Mouse (Mus musculus): ENCODE data around the gene Ccdc22. TPM values are rescaled to one million over a fixed set of nuclear protein-coding genes. Genes with fewer than 3 reads are reported as not detected.

Ccdc22 gene
- 38.4 TPM for polyA plus RNA-seq (2021)

- in situ Hi-C loops (cut with MboI; ENCODE audit: low pct_unique_long_range_greater_than_20kb), result no loop called here
- ATAC-seq, result peak; percentile 44
These were observed at the start of gene Ccdc22 for GRCm38 (mm10) chrX:7604879-7605574. Gene Ccdc22, minus strand, starts transcription at chrX:7605517.

GRCm38 (mm10) chrX:7648671-7649304, 43.5 kb upstream of the Ccdc22 start:
- CTCF ChIA-PET, result no interaction called here
- no peak for TF ChIP-seq CTCF (IDR thresholded peaks at IDR 0.05)
- DNase-seq (ENCODE audit: low read depth, low spot score), result peak; percentile 74
- H3K27me3 ChIP-seq, result peaks cover 4% of the 10 kb centered on the region
- peak; percentile 95 for ATAC-seq
- in situ Hi-C loops (cut with MboI; ENCODE audit: low pct_unique_long_range_greater_than_20kb), result loop anchor here (5.0 to 25.0 kb wide), 4 partner anchors 176 to 1386 kb away; no protein-coding TSS in a partner anchor
- POLR2A ChIA-PET, result interaction anchor here (0.7 kb wide), 1 partner anchor 94 kb away, joined by 3 read pairs; no protein-coding TSS in a partner anchor

More at GRCm38 (mm10) chrX:7604879-7605574, at the start of gene Ccdc22:
- H3K27me3 ChIP-seq, result peaks cover 17% of the 10 kb centered on the region
- TF ChIP-seq CTCF (IDR thresholded peaks at IDR 0.05), result no peak
- CTCF ChIA-PET, result no interaction called here
- peak; percentile 4 for DNase-seq (ENCODE audit: low read depth, low spot score)
- POLR2A ChIA-PET, result no interaction called here

GRCm38 (mm10) chrX:7645349-7645748, 40.0 kb upstream of the Ccdc22 start:
- no peak for ATAC-seq
- ChIA-PET POLR2A (no interaction called here), CTCF (interaction anchor here (0.6 to 2.7 kb wide), 3 partner anchors 8 to 223 kb away, joined by 3 to 14 read pairs (median 5); no protein-coding TSS in a partner anchor)
- no peak for TF ChIP-seq CTCF (IDR thresholded peaks at IDR 0.05)
- in situ Hi-C loops (cut with MboI; ENCODE audit: low pct_unique_long_range_greater_than_20kb), result loop anchor here (5.0 to 25.0 kb wide), 4 partner anchors 173 to 1383 kb away; no protein-coding TSS in a partner anchor
- no peak for DNase-seq (ENCODE audit: low read depth, low spot score)
- peaks cover 9% of the 10 kb centered on the region for H3K27me3 ChIP-seq

GRCm38 (mm10) chrX:7640785-7641184, 35.5 kb upstream of the Ccdc22 start:
- ChIA-PET CTCF (interaction anchor here (1.5 kb wide), 1 partner anchor 319 kb away, joined by 3 read pairs; no protein-coding TSS in a partner anchor), POLR2A (no interaction called here)
- peaks cover 8% of the 10 kb centered on the region for H3K27me3 ChIP-seq
- DNase-seq (ENCODE audit: low read depth, low spot score), result no peak
- no peak for TF ChIP-seq CTCF (IDR thresholded peaks at IDR 0.05)
- in situ Hi-C loops (cut with MboI; ENCODE audit: low pct_unique_long_range_greater_than_20kb), result loop anchor here (25.0 kb wide), 1 partner anchor 1378 kb away; no protein-coding TSS in a partner anchor
- no peak for ATAC-seq

GRCm38 (mm10) chrX:7639536-7640325, 34.4 kb upstream of the Ccdc22 start:
- no peak for DNase-seq (ENCODE audit: low read depth, low spot score)
- in situ Hi-C loops (cut with MboI; ENCODE audit: low pct_unique_long_range_greater_than_20kb), result loop anchor here (25.0 kb wide), 1 partner anchor 1377 kb away; no protein-coding TSS in a partner anchor
- CTCF ChIA-PET, result no interaction called here
- POLR2A ChIA-PET, result no interaction called here
- no peak for ATAC-seq
- TF ChIP-seq CTCF (IDR thresholded peaks at IDR 0.05), result no peak
- peaks cover 19% of the 10 kb centered on the region for H3K27me3 ChIP-seq

GRCm38 (mm10) chrX:7638401-7639091, 33.2 kb upstream of the Ccdc22 start, which contains the start of gene Syp:
Gene Syp, plus strand, starts transcription at chrX:7638471.
- DNase-seq (ENCODE audit: low read depth, low spot score), result no peak
- no peak for TF ChIP-seq CTCF (IDR thresholded peaks at IDR 0.05)
- CTCF ChIA-PET, result no interaction called here
- POLR2A ChIA-PET, result interaction anchor here (0.5 kb wide), 1 partner anchor 296 kb away, joined by 3 read pairs; no protein-coding TSS in a partner anchor
- ATAC-seq, result peak; percentile 33
- in situ Hi-C loops (cut with MboI; ENCODE audit: low pct_unique_long_range_greater_than_20kb), result loop anchor here (25.0 kb wide), 1 partner anchor 1376 kb away; no protein-coding TSS in a partner anchor
- peaks cover 22% of the 10 kb centered on the region for H3K27me3 ChIP-seq

- CTCF ChIA-PET, result no interaction called here
- in situ Hi-C loops (cut with MboI; ENCODE audit: low pct_unique_long_range_greater_than_20kb), result loop anchor here (25.0 kb wide), 1 partner anchor 1373 kb away; no protein-coding TSS in a partner anchor
- peaks cover 31% of the 10 kb centered on the region for H3K27me3 ChIP-seq
- POLR2A ChIA-PET, result no interaction called here
- ATAC-seq (no peak), DNase-seq (ENCODE audit: low read depth, low spot score) (no peak)
- no peak for TF ChIP-seq CTCF (IDR thresholded peaks at IDR 0.05)
These were observed 29.8 kb upstream of the Ccdc22 start for GRCm38 (mm10) chrX:7635101-7635500.

GRCm38 (mm10) chrX:7632560-7632959, 27.2 kb upstream of the Ccdc22 start:
- no peak for TF ChIP-seq CTCF (IDR thresholded peaks at IDR 0.05)
- DNase-seq (ENCODE audit: low read depth, low spot score) (no peak), ATAC-seq (no peak)
- in situ Hi-C loops (cut with MboI; ENCODE audit: low pct_unique_long_range_greater_than_20kb), result loop anchor here (25.0 kb wide), 1 partner anchor 1370 kb away; no protein-coding TSS in a partner anchor
- H3K27me3 ChIP-seq, result peaks cover 44% of the 10 kb centered on the region
- CTCF ChIA-PET, result no interaction called here
- POLR2A ChIA-PET, result no interaction called here

GRCm38 (mm10) chrX:7617889-7618551, 12.7 kb upstream of the Ccdc22 start:
- DNase-seq (ENCODE audit: low read depth, low spot score) (no peak), ATAC-seq (no peak)
- H3K27me3 ChIP-seq, result peaks cover 23% of the 10 kb centered on the region
- POLR2A ChIA-PET, result no interaction called here
- in situ Hi-C loops (cut with MboI; ENCODE audit: low pct_unique_long_range_greater_than_20kb), result no loop called here
- no peak for TF ChIP-seq CTCF (IDR thresholded peaks at IDR 0.05)
- CTCF ChIA-PET, result no interaction called here

All from Patski (cell line).